Mouse (Mus musculus) heart, embryonic 13.5 days (tissue): ENCODE measurements around the gene Slc6a2. TPM values are rescaled to one million over a fixed set of nuclear protein-coding genes. Genes with fewer than 3 reads are reported as not detected.

Source experiments
- ATAC-seq: fragments of 200-750 bp; cut with Nextera tagmentation; 2 replicates; pipeline ENCODE4 v1.8.0; 2017; ENCODE audit warnings: moderate TSS enrichment; ENCODE audit not compliant: insufficient number of reproducible peaks, low FRiP score, low TSS enrichment; ENCODE audit errors: extremely low read depth
- H3K27ac ChIP-seq: fragments of 300-500 bp; sonication (generic); replicated peaks from 2 replicates; pipeline ENCODE4 v1.5.1; 2015; ENCODE audit warnings: moderate library complexity, mild to moderate bottlenecking, inconsistent platforms
- H3K27me3 ChIP-seq: fragments of 300-500 bp; sonication (generic); replicated peaks from 2 replicates; pipeline ENCODE4 v1.6.1; 2015; ENCODE audit warnings: mild to moderate bottlenecking, inconsistent platforms
- H3K36me3 ChIP-seq: fragments of 300-500 bp; sonication (generic); 2 replicates; pipeline ENCODE4 v1.6.1; 2015; ENCODE audit warnings: mild to moderate bottlenecking, inconsistent platforms
- H3K4me1 ChIP-seq: fragments of 300-500 bp; sonication (generic); 2 replicates; pipeline ENCODE4 v1.6.1; 2015; ENCODE audit warnings: inconsistent platforms
- H3K4me2 ChIP-seq: fragments of 300-500 bp; sonication (generic); 2 replicates; pipeline ENCODE4 v1.6.1; 2015; ENCODE audit warnings: inconsistent platforms, mild to moderate bottlenecking, moderate library complexity
- H3K4me3 ChIP-seq: fragments of 300-500 bp; sonication (generic); 2 replicates; pipeline ENCODE4 v1.5.1; 2015; ENCODE audit warnings: moderate library complexity, mild to moderate bottlenecking, inconsistent platforms
- H3K9ac ChIP-seq: fragments of 300-500 bp; sonication (generic); 2 replicates; pipeline ENCODE4 v1.6.1; 2015; ENCODE audit warnings: inconsistent platforms, mild to moderate bottlenecking, moderate library complexity
- H3K9me3 ChIP-seq: fragments of 300-500 bp; sonication (generic); 2 replicates; pipeline ENCODE4 v1.6.1; 2016; ENCODE audit warnings: inconsistent platforms
- WGBS: fragments of 180-500 bp; shearing (Covaris S2); methylation state at CpG from one replicate; pipeline ENCODE4 v1.1.7; 2015; ENCODE audit warnings: mixed read lengths; 5-methylcytosine and 5-hydroxymethylcytosine counted together
- polyA plus RNA-seq: library from polyadenylated mRNA; unstranded; fragments of >200 nt; fragmentation: Nextera tagmentation; extraction: Ambion mirVana; gene quantifications from 2 replicates; pipeline ENCODE4 v1.2.1, GENCODE M21; 2015

The Slc6a2 gene
- 0.04 TPM in 1 of 2 replicates, not detected in the other for polyA plus RNA-seq

GRCm38 (mm10) chr8:92959779-92960178, at the start of gene Slc6a2:
Gene Slc6a2, plus strand, starts transcription at chr8:92960079.
- Histone ChIP-seq H3K9me3 (no peaks in the 10 kb centered on the region), H3K4me1 (peaks cover 16% of the 10 kb centered on the region), H3K27ac (no peak within 1 kb of the TSS), H3K9ac (peak within 1 kb of the TSS; percentile 53), H3K4me3 (peak within 1 kb of the TSS; percentile 51), H3K27me3 (peaks cover 82% of the 10 kb centered on the region), H3K4me2 (peak within 1 kb of the TSS; percentile 85), H3K36me3 (no peaks in the 10 kb centered on the region)
- no peak for ATAC-seq
- 64% methylated on average over 10 of the region's 10 CpGs for WGBS

GRCm38 (mm10) chr8:92911477-92911876, 48.4 kb upstream of the Slc6a2 start:
- no peaks in the 10 kb centered on the region for H3K9me3 ChIP-seq
- no peaks in the 10 kb centered on the region for H3K4me1 ChIP-seq
- WGBS: 81% methylated on average over 3 of the region's 3 CpGs
- H3K9ac ChIP-seq: no peak overlapping the region
- no peaks in the 10 kb centered on the region for H3K36me3 ChIP-seq
- no peak overlapping the region for H3K4me2 ChIP-seq
- no peak overlapping the region for H3K4me3 ChIP-seq
- H3K27ac ChIP-seq: no peak overlapping the region
- ATAC-seq: no peak
- no peaks in the 10 kb centered on the region for H3K27me3 ChIP-seq

DNA sequence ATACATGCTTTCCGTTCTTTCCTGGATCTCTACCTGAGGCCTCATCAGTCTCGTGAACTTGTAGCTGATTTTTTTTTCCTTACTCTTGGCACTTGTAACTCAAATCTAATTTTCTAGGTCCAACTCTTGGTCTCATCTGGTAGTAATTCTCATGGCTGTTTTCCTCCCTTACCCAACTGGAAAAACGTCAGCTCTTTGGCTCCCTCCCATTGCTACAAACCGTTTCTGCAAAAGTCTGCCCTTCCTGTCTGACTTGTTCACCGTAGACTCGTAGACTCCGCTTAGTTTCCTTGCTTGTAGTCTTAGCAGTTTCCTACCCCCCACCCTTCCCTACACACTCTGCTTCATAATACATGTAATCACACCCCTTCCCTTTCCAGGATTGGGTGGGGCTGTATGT, 46.5 kb upstream of the Slc6a2 start:
- no peak for ATAC-seq
- Histone ChIP-seq H3K4me3 (no peak overlapping the region), H3K9ac (no peak overlapping the region)

DNA sequence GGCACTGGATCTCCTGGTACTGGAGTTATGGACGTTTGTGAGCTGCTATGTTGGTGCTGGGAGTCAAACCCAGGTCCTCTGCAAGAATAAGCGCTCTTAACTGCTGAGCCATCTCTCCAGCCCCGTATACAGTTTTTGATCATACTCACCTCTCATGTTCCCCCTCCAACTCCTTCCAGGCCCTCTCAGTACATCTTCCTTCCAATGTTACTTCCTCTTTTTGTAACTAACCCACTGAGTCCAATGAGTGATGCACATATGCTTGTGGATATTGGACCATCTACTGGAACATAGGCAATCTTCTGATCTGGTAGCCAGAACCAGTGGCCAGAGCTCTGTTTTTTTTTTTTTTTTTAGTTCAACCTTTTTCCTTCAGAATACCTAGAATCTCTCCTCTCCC, 43.8 kb upstream of the Slc6a2 start:
- H3K4me3 ChIP-seq: no peak overlapping the region
- no peaks in the 10 kb centered on the region for H3K4me1 ChIP-seq
- no peak overlapping the region for H3K9ac ChIP-seq
- no peaks in the 10 kb centered on the region for H3K9me3 ChIP-seq
- H3K4me2 ChIP-seq: no peak overlapping the region
- WGBS: 68% methylated on average over 3 of the region's 3 CpGs
- no peaks in the 10 kb centered on the region for H3K36me3 ChIP-seq
- H3K27me3 ChIP-seq: no peaks in the 10 kb centered on the region
- ATAC-seq: no peak
- H3K27ac ChIP-seq: no peak overlapping the region

More for the DNA sequence above, 46.5 kb upstream of the Slc6a2 start:
- no peaks in the 10 kb centered on the region for H3K9me3 ChIP-seq
- no peak overlapping the region for H3K4me2 ChIP-seq
- H3K4me1 ChIP-seq: no peaks in the 10 kb centered on the region
- no peak overlapping the region for H3K27ac ChIP-seq
- no peaks in the 10 kb centered on the region for H3K27me3 ChIP-seq
- no peaks in the 10 kb centered on the region for H3K36me3 ChIP-seq
- WGBS: 77% methylated on average over 7 of the region's 7 CpGs

GRCm38 (mm10) chr8:92921768-92922167, 38.1 kb upstream of the Slc6a2 start:
- Histone ChIP-seq H3K4me2 (no peak overlapping the region), H3K36me3 (no peaks in the 10 kb centered on the region), H3K27ac (no peak overlapping the region), H3K9me3 (peaks cover 3% of the 10 kb centered on the region; the same call in 1 of the 2 replicates), H3K4me3 (no peak overlapping the region), H3K9ac (no peak overlapping the region), H3K27me3 (no peaks in the 10 kb centered on the region), H3K4me1 (no peaks in the 10 kb centered on the region)
- WGBS: 80% methylated on average over 3 of the region's 3 CpGs
- no peak for ATAC-seq

GRCm38 (mm10) chr8:92928986-92929385, 30.9 kb upstream of the Slc6a2 start:
- no peak overlapping the region for H3K9ac ChIP-seq
- 72% methylated on average over 4 of the region's 4 CpGs for WGBS
- H3K4me2 ChIP-seq: no peak overlapping the region
- H3K9me3 ChIP-seq: peaks cover 9% of the 10 kb centered on the region; the same call in 1 of the 2 replicates
- H3K27ac ChIP-seq: no peak overlapping the region
- no peak overlapping the region for H3K4me3 ChIP-seq
- no peaks in the 10 kb centered on the region for H3K36me3 ChIP-seq
- ATAC-seq: no peak
- H3K27me3 ChIP-seq: no peaks in the 10 kb centered on the region
- no peaks in the 10 kb centered on the region for H3K4me1 ChIP-seq

DNA sequence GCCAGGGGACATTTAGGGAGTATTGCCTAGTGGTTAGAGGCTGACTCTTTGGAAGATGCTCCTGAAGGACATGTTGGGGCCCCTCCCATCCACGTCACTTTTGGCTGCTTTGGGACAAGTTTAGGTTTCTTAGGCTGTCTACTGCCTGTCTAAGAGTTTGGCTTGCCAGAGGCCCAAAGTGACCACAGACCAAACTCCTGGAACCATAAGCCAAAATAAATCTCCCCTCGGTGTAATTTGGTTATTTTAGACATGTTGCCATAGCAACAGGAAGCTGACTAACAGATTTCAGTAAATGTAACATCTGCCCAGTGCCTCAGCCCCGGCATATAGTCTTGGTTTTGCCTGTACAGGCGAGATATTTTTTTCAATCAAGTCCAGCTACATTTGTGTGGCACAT, 21.8 kb upstream of the Slc6a2 start:
- WGBS: 64% methylated on average over 4 of the region's 4 CpGs
- H3K27ac ChIP-seq: no peak overlapping the region
- H3K9me3 ChIP-seq: no peaks in the 10 kb centered on the region
- ATAC-seq: no peak
- H3K4me2 ChIP-seq: no peak overlapping the region
- no peaks in the 10 kb centered on the region for H3K27me3 ChIP-seq
- no peaks in the 10 kb centered on the region for H3K4me1 ChIP-seq
- no peaks in the 10 kb centered on the region for H3K36me3 ChIP-seq
- H3K4me3 ChIP-seq: no peak overlapping the region
- no peak overlapping the region for H3K9ac ChIP-seq

DNA sequence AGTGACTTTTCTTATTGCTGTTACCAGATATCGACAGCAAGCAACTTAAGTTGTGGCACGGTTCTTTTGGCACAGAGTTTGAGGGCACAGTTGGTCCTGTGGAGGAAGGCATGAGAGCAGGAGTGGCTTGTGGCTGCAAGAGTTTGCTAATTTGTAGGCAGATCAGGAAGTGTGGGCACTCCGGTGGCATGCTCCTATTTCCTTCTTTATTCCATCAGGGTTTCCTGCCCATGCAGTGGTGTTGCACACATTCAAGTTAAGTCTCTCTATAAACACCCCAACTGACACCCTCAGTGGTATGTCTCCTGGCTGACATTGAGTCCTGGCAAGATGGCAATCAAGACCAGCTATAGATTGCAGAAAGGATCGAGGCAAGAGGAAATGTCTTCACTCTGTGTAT, 10.8 kb upstream of the Slc6a2 start:
- Histone ChIP-seq H3K9me3 (no peaks in the 10 kb centered on the region), H3K4me2 (no peak overlapping the region), H3K27ac (no peak overlapping the region), H3K36me3 (no peaks in the 10 kb centered on the region), H3K4me1 (no peaks in the 10 kb centered on the region), H3K27me3 (no peaks in the 10 kb centered on the region; the same call in 1 of the 2 replicates), H3K4me3 (no peak overlapping the region), H3K9ac (no peak overlapping the region)
- 76% methylated on average over 4 of the region's 4 CpGs for WGBS
- no peak for ATAC-seq

- Histone ChIP-seq H3K4me3 (no peak overlapping the region), H3K9ac (no peak overlapping the region), H3K27me3 (no peaks in the 10 kb centered on the region; the same call in 1 of the 2 replicates), H3K4me1 (no peaks in the 10 kb centered on the region), H3K4me2 (no peak overlapping the region), H3K36me3 (no peaks in the 10 kb centered on the region), H3K27ac (no peak overlapping the region), H3K9me3 (no peaks in the 10 kb centered on the region)
- WGBS: 69% methylated on average over 12 of the region's 12 CpGs
- no peak for ATAC-seq
These were observed 9.1 kb upstream of the Slc6a2 start for GRCm38 (mm10) chr8:92950639-92951371.

DNA sequence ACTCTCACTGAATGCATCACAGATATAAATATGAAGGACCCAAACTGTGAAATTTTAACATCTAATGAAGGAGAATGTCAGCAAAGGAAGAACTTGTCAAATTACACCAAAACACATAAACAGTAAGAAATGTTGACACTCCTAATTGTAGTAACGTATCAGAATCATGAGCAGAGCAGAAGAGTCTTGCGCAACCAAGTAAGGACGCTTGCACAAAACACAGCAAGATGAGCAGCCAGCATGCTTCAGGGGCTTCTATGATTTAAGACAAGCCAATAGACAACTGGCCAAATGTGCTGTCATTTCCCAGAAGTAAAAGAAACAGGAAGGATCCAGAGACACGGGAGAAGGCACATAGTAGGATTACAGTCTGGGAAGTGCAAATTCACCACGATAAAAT, 5.8 kb upstream of the Slc6a2 start:
- WGBS: 75% methylated on average over 5 of the region's 5 CpGs
- no peak overlapping the region for H3K9ac ChIP-seq

GRCm38 (mm10) chr8:92960451-92960911, 602 bp downstream of the Slc6a2 start:
- Histone ChIP-seq H3K4me3 (peak overlapping the region; percentile 51), H3K4me1 (peaks cover 16% of the 10 kb centered on the region), H3K4me2 (peak overlapping the region; percentile 85), H3K9ac (peak overlapping the region; percentile 53), H3K9me3 (no peaks in the 10 kb centered on the region), H3K27ac (no peak overlapping the region), H3K27me3 (peaks cover 87% of the 10 kb centered on the region), H3K36me3 (no peaks in the 10 kb centered on the region)
- no peak for ATAC-seq
- WGBS: under 1% methylated on average over 42 of the region's 42 CpGs

More for the DNA sequence above, 5.8 kb upstream of the Slc6a2 start:
- no peak for ATAC-seq
- Histone ChIP-seq H3K4me1 (no peaks in the 10 kb centered on the region), H3K27me3 (peaks cover 26% of the 10 kb centered on the region), H3K27ac (no peak overlapping the region), H3K9me3 (no peaks in the 10 kb centered on the region), H3K4me2 (no peak overlapping the region), H3K4me3 (no peak overlapping the region), H3K36me3 (no peaks in the 10 kb centered on the region)

- Histone ChIP-seq H3K4me3 (peak overlapping the region; percentile 51), H3K36me3 (no peaks in the 10 kb centered on the region), H3K9me3 (no peaks in the 10 kb centered on the region), H3K27ac (no peak overlapping the region), H3K27me3 (peaks cover 87% of the 10 kb centered on the region), H3K9ac (peak overlapping the region; percentile 53; the same call in 1 of the 2 replicates), H3K4me1 (peaks cover 16% of the 10 kb centered on the region), H3K4me2 (peak overlapping the region; percentile 85)
- 3% methylated on average over 25 of the region's 25 CpGs for WGBS
- ATAC-seq: no peak
These were observed 1.2 kb downstream of the Slc6a2 start for GRCm38 (mm10) chr8:92961088-92961487.
